Mouse (Mus musculus) heart, postnatal 25 days (tissue): Measurements from ENCODE around the gene Gm10273. TPM values are rescaled to one million over a fixed set of nuclear protein-coding genes. Genes with fewer than 3 reads are reported as not detected.

Experiments used
- DNase-seq: peaks from one replicate; pipeline ENCODE4 v3.0.0; 2022; ENCODE audit warnings: low spot score
- intact Hi-C: fragments of 180-260 bp; cut with DNase I; formaldehyde crosslinking; loops from one replicate; pipeline ENCODE4 v1.15.1; 2025
- total RNA-seq, 2 experiments: library from RNA; stranded (reverse); gene quantifications; 2 replicates each; pipeline ENCODE4 v1.2.3; 2021

The Gm10273 gene
- total RNA-seq, 2 experiments from 2014 or later: 130 to 168 TPM

- intact Hi-C loops: no loop called here
These were observed 3.5 kb upstream of the Gm10273 start for GRCm38 (mm10) chr10:59391907-59392306.

GRCm38 (mm10) chr10:59402899-59403792, 7.7 kb downstream of the Gm10273 start, which contains the start of gene Pla2g12b:
TSS of gene Pla2g12b (plus strand) at chr10:59403660.
- DNase-seq: no peak
- intact Hi-C loops: no loop called here

More at GRCm38 (mm10) chr10:59391907-59392306, 3.5 kb upstream of the Gm10273 start:
- DNase-seq: no peak

GRCm38 (mm10) chr10:59403793-59404149, 8.3 kb downstream of the Gm10273 start:
- DNase-seq: no peak
- intact Hi-C loops: no loop called here

GRCm38 (mm10) chr10:59408499-59408898, 13.1 kb downstream of the Gm10273 start:
- no peak for DNase-seq
- intact Hi-C loops: no loop called here

- intact Hi-C loops: no loop called here
- DNase-seq: no peak
These were observed 14.8 kb downstream of the Gm10273 start for GRCm38 (mm10) chr10:59410264-59410663.

GRCm38 (mm10) chr10:59413711-59414110, 18.3 kb downstream of the Gm10273 start:
- no peak for DNase-seq
- intact Hi-C loops: no loop called here

- no peak for DNase-seq
- intact Hi-C loops: no loop called here
These were observed 21.2 kb downstream of the Gm10273 start for GRCm38 (mm10) chr10:59416623-59417022.

- no peak for DNase-seq
- intact Hi-C loops: no loop called here
These were observed 24.1 kb downstream of the Gm10273 start for GRCm38 (mm10) chr10:59419516-59419915.

- intact Hi-C loops: no loop called here
These were observed 29.0 kb downstream of the Gm10273 start for GRCm38 (mm10) chr10:59424453-59424852.

GRCm38 (mm10) chr10:59425369-59425768, 29.9 kb downstream of the Gm10273 start:
- DNase-seq: peak; percentile 61
- intact Hi-C loops: no loop called here

More at GRCm38 (mm10) chr10:59424453-59424852, 29.0 kb downstream of the Gm10273 start:
- DNase-seq: no peak

- DNase-seq: no peak
- intact Hi-C loops: no loop called here
These were observed 30.9 kb downstream of the Gm10273 start for GRCm38 (mm10) chr10:59426371-59426770.

GRCm38 (mm10) chr10:59429448-59430135, 34.2 kb downstream of the Gm10273 start:
- intact Hi-C loops: no loop called here
- DNase-seq: no peak

GRCm38 (mm10) chr10:59430701-59431218, 35.3 kb downstream of the Gm10273 start:
- DNase-seq: no peak
- intact Hi-C loops: no loop called here

GRCm38 (mm10) chr10:59435746-59436145, 40.3 kb downstream of the Gm10273 start:
- intact Hi-C loops: no loop called here
- DNase-seq: no peak

- intact Hi-C loops: no loop called here
These were observed 43.2 kb downstream of the Gm10273 start for GRCm38 (mm10) chr10:59438651-59439050.

GRCm38 (mm10) chr10:59439508-59439931, 44.1 kb downstream of the Gm10273 start:
- peak; percentile 48 for DNase-seq
- intact Hi-C loops: no loop called here

More at GRCm38 (mm10) chr10:59438651-59439050, 43.2 kb downstream of the Gm10273 start:
- no peak for DNase-seq

GRCm38 (mm10) chr10:59440177-59440576, 44.7 kb downstream of the Gm10273 start:
- intact Hi-C loops: no loop called here
- DNase-seq: no peak

GRCm38 (mm10) chr10:59441735-59442134, 46.3 kb downstream of the Gm10273 start, which contains the start of gene Oit3:
TSS of gene Oit3 (minus strand) at chr10:59441778.
- intact Hi-C loops: no loop called here
- no peak for DNase-seq

- intact Hi-C loops: no loop called here
- DNase-seq: no peak
These were observed 47.8 kb downstream of the Gm10273 start for GRCm38 (mm10) chr10:59443212-59443611.

- intact Hi-C loops: no loop called here
- DNase-seq: no peak
These were observed 48.7 kb downstream of the Gm10273 start for GRCm38 (mm10) chr10:59444106-59444505.

GRCm38 (mm10) chr10:59444635-59445034, 49.2 kb downstream of the Gm10273 start:
- no peak for DNase-seq
- intact Hi-C loops: no loop called here
